In genomic region chr11:20859858-20860257, GRCm38 (mm10) we compare ENCODE assay signal across 9 mouse cellular contexts. TPM values are rescaled to one million over a fixed set of nuclear protein-coding genes. Genes with fewer than 3 reads are reported as not detected.
DNase-seq lines count a peak whose midpoint lies in the region; ATAC-seq lines count a peak whose summit lies in the region.
"Had no signal": no experiment of that assay in that cellular context is flagged by ENCODE, and none has a peak within 500 bp of the region (broad histone marks: within the 10 kb centered on the region; RNA-seq: fewer than 3 reads in every experiment).

No protein-coding gene starts in this region.

- H3K36me3 ChIP-seq in hindbrain, embryonic 13.5 days = no peaks in the 10 kb centered on the region
- H3K36me3 ChIP-seq in hindbrain, embryonic 10.5 days = no peaks in the 10 kb centered on the region
- no peaks in the 10 kb centered on the region for H3K36me3 ChIP-seq in embryonic facial prominence, embryonic 14.5 days (ENCODE audit: control insufficient read depth, insufficient read depth, low read length)
- H3K36me3 ChIP-seq in neural tube, embryonic 14.5 days (ENCODE audit: control insufficient read depth, insufficient read depth, low read length) = no peaks in the 10 kb centered on the region
- H3K36me3 ChIP-seq: liver, embryonic 13.5 days had no signal

- no peaks in the 10 kb centered on the region for H3K9me3 ChIP-seq in hindbrain, embryonic 13.5 days
- no peaks in the 10 kb centered on the region for H3K9me3 ChIP-seq in hindbrain, embryonic 10.5 days
- no peaks in the 10 kb centered on the region for H3K9me3 ChIP-seq in embryonic facial prominence, embryonic 14.5 days (ENCODE audit: control insufficient read depth, low read length)
- no peaks in the 10 kb centered on the region for H3K9me3 ChIP-seq in neural tube, embryonic 14.5 days (ENCODE audit: control insufficient read depth, low read length)
- H3K9me3 ChIP-seq: liver, embryonic 13.5 days had no signal

- no peaks in the 10 kb centered on the region; the same call in none of the 2 replicates for H3K27me3 ChIP-seq in hindbrain, embryonic 13.5 days
- peaks cover 11% of the 10 kb centered on the region for H3K27me3 ChIP-seq in hindbrain, embryonic 10.5 days (ENCODE audit: insufficient read depth, poor library complexity, severe bottlenecking)
- H3K27me3 ChIP-seq in embryonic facial prominence, embryonic 14.5 days (replicated peaks; ENCODE audit: control insufficient read depth, insufficient read depth, low read length) = no peaks in the 10 kb centered on the region
- H3K27me3 ChIP-seq in neural tube, embryonic 14.5 days (ENCODE audit: control insufficient read depth, insufficient read depth, low read length) = no peaks in the 10 kb centered on the region

- H3K4me1 ChIP-seq in hindbrain, embryonic 13.5 days (replicated peaks) = peaks cover 18% of the 10 kb centered on the region
- H3K4me1 ChIP-seq in hindbrain, embryonic 10.5 days (replicated peaks) = peaks cover 47% of the 10 kb centered on the region
- peaks cover 32% of the 10 kb centered on the region for H3K4me1 ChIP-seq in embryonic facial prominence, embryonic 14.5 days (ENCODE audit: control insufficient read depth, insufficient read depth, low read length)
- no peaks in the 10 kb centered on the region for H3K4me1 ChIP-seq in neural tube, embryonic 14.5 days (ENCODE audit: control insufficient read depth, insufficient read depth, low read length)
- H3K4me1 ChIP-seq: liver, embryonic 13.5 days had no signal

- peak overlapping the region; percentile 77 for H3K27ac ChIP-seq in hindbrain, embryonic 13.5 days
- H3K27ac ChIP-seq in hindbrain, embryonic 10.5 days = no peak overlapping the region
- H3K27ac ChIP-seq in embryonic facial prominence, embryonic 14.5 days (replicated peaks; ENCODE audit: low read depth, low read length) = peak overlapping the region; percentile 86
- peak overlapping the region; percentile 36 for H3K27ac ChIP-seq in neural tube, embryonic 14.5 days (ENCODE audit: low read depth, low read length)
- H3K27ac ChIP-seq: liver, embryonic 13.5 days had no signal

- 0 out of 2 replicates have a peak, but pooled peaks have one; percentile 14 for ATAC-seq in hindbrain, embryonic 13.5 days (ENCODE audit: low FRiP score)
- no peak for ATAC-seq in embryonic facial prominence, embryonic 14.5 days (ENCODE audit: low read depth)
- no peak for ATAC-seq in neural tube, embryonic 14.5 days (ENCODE audit: low read depth)
- no peak for ATAC-seq in cerebellum, adult (ENCODE audit: insufficient number of reproducible peaks, low FRiP score, low TSS enrichment)

- H3K9ac ChIP-seq in hindbrain, embryonic 13.5 days = no peak overlapping the region
- no peak overlapping the region; the same call in 1 of the 2 replicates for H3K9ac ChIP-seq in embryonic facial prominence, embryonic 14.5 days (ENCODE audit: low read depth, low read length)
- H3K9ac ChIP-seq in neural tube, embryonic 14.5 days (replicated peaks; ENCODE audit: low read depth, low read length) = no peak overlapping the region
- H3K9ac ChIP-seq: liver, embryonic 13.5 days had no signal

- 46% methylated on average over 6 of the region's 6 CpGs for WGBS in hindbrain, embryonic 13.5 days
- WGBS in hindbrain, embryonic 10.5 days = 43% methylated on average over 6 of the region's 6 CpGs
- WGBS in embryonic facial prominence, embryonic 14.5 days = 45% methylated on average over 6 of the region's 6 CpGs
- WGBS in neural tube, embryonic 14.5 days = 48% methylated on average over 6 of the region's 6 CpGs

- 0 out of 2 replicates have a peak overlapping the region, but pooled peaks have one; percentile 11 for H3K4me2 ChIP-seq in hindbrain, embryonic 13.5 days
- peak overlapping the region; percentile 32 for H3K4me2 ChIP-seq in embryonic facial prominence, embryonic 14.5 days (ENCODE audit: low read depth, low read length)
- no peak overlapping the region; the same call in 1 of the 2 replicates for H3K4me2 ChIP-seq in neural tube, embryonic 14.5 days (ENCODE audit: low read depth, low read length)
- H3K4me2 ChIP-seq: liver, embryonic 13.5 days had no signal

- no peak for DNase-seq in hindbrain, embryonic 10.5 days (ENCODE audit: low spot score)
- no peak for DNase-seq in embryonic facial prominence, embryonic 14.5 days (ENCODE audit: low spot score)
- peak; percentile 66 for DNase-seq in kidney, adult 9 months
- no peak for DNase-seq in adrenal gland, postnatal 25 days
- DNase-seq in layer of hippocampus, adult 9-11 months = no peak
- DNase-seq: liver, embryonic 13.5 days had no signal

- no peak overlapping the region for H3K4me3 ChIP-seq in hindbrain, embryonic 13.5 days
- H3K4me3 ChIP-seq in hindbrain, embryonic 10.5 days = no peak overlapping the region
- H3K4me3 ChIP-seq in embryonic facial prominence, embryonic 14.5 days (ENCODE audit: low read depth, low read length) = no peak overlapping the region
- no peak overlapping the region for H3K4me3 ChIP-seq in neural tube, embryonic 14.5 days (ENCODE audit: low read depth, low read length)
- H3K4me3 ChIP-seq: liver, embryonic 13.5 days had no signal

RNA-seq across cellular contexts. Expression of gene Lgalsl, which starts 29.0 kb away (rescaled TPM):
- polyA plus RNA-seq in hindbrain, embryonic 13.5 days (2015; fragmentation: Nextera tagmentation; extraction: Ambion mirVana) = 51.2 and 53.2 TPM in 2 replicates
- 23.6 and 23.9 TPM in 2 replicates for polyA plus RNA-seq in hindbrain, embryonic 10.5 days (2016; fragmentation: Nextera tagmentation; extraction: Ambion mirVana)
- polyA plus RNA-seq in embryonic facial prominence, embryonic 14.5 days (2014; fragmentation: Nextera tagmentation; extraction: Ambion mirVana) = 46.8 and 54.9 TPM in 2 replicates
- 66.1 and 70.4 TPM in 2 replicates for polyA plus RNA-seq in neural tube, embryonic 14.5 days (2014; fragmentation: Nextera tagmentation; extraction: Ambion mirVana)
- 26.2 and 32.5 TPM in 2 replicates for total RNA-seq in adrenal gland, postnatal 25 days (2021)
